In the genomic region with DNA sequence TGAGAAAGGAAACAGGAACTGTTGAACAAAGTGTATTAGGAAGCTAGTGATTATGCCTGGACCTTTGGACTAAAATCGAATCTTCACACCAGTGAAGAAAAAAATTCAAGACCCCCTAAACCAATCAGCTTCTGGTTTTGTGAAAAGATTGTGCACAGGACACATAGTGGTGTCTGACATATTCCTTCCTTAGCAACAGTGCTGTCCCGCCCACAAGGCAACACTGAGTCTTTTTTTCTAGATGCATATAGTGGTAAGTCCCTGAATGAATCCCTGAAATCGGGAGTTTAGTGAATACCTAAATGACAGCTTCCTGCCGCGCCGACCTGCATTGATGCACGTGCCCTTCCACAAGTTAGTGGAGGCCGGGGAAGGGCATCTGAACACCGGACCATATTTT, we compare ENCODE assay signal across 17 mouse cellular contexts.
DNase-seq lines count a peak whose midpoint lies in the region; ATAC-seq and TF ChIP-seq lines count a peak whose summit lies in the region.
"Had no signal": no experiment of that assay in that cellular context is flagged by ENCODE, and none has a peak within 500 bp of the region (broad histone marks: within the 10 kb centered on the region; RNA-seq: fewer than 3 reads in every experiment).

No protein-coding gene starts in this region.

- no peak overlapping the region for H3K27ac ChIP-seq in layer of hippocampus, adult 2 months
- no peak overlapping the region for H3K27ac ChIP-seq in hindbrain, embryonic 16.5 days (ENCODE audit: low read depth, low read length)
- H3K27ac ChIP-seq: embryonic facial prominence, embryonic 12.5 days; forebrain, embryonic 15.5 days; kidney, embryonic 15.5 days had no signal

- no peaks in the 10 kb centered on the region for H3K4me1 ChIP-seq in hindbrain, embryonic 16.5 days (ENCODE audit: control insufficient read depth, insufficient read depth, low read depth, low read length)
- H3K4me1 ChIP-seq: embryonic facial prominence, embryonic 12.5 days; forebrain, embryonic 15.5 days; kidney, embryonic 15.5 days had no signal

- 69% methylated on average over 9 of the region's 9 CpGs for WGBS in hindbrain, embryonic 16.5 days

- no peak for DNase-seq in frontal cortex, postnatal 14 days (ENCODE audit: low spot score in 2 of 2)
- DNase-seq in layer of hippocampus, adult 2 months (ENCODE audit: low spot score in 2 of 2) = no peak
- DNase-seq in layer of hippocampus, postnatal 10 days (ENCODE audit: low spot score in 2 of 2) = no peak
- peak; percentile 10 for DNase-seq in R1 (ENCODE audit: low read depth, low spot score)
- DNase-seq: adrenal gland, postnatal 36 days; cerebellum, adult 11 months; cerebellum, adult 9-11 months; kidney, postnatal 36 days; lung, postnatal 10 days had no signal

- ATAC-seq in frontal cortex, adult (ENCODE audit: low TSS enrichment) = peak; percentile 70
- peak; percentile 50; the same call in 1 of the 2 replicates for ATAC-seq in hindbrain, embryonic 16.5 days
- no peak for ATAC-seq in megakaryocyte, adult 5-6 weeks (ENCODE audit: poor library complexity, severe bottlenecking)
- ATAC-seq: forebrain, embryonic 15.5 days; intestine, postnatal 0 days had no signal

- no peak for TF ChIP-seq CTCF in layer of hippocampus, adult 2 months (conservative IDR thresholded peaks at IDR 0.05)

- H3K4me3 ChIP-seq in layer of hippocampus, adult 2 months = peak overlapping the region; percentile 30
- peak overlapping the region; percentile 6; the same call in 1 of the 2 replicates for H3K4me3 ChIP-seq in hindbrain, embryonic 16.5 days (ENCODE audit: low read length)
- H3K4me3 ChIP-seq: embryonic facial prominence, embryonic 12.5 days; forebrain, embryonic 15.5 days; kidney, embryonic 15.5 days had no signal

- no peaks in the 10 kb centered on the region for H3K36me3 ChIP-seq in hindbrain, embryonic 16.5 days (ENCODE audit: control insufficient read depth, insufficient read depth, low read length)
- H3K36me3 ChIP-seq: embryonic facial prominence, embryonic 12.5 days; forebrain, embryonic 15.5 days; kidney, embryonic 15.5 days had no signal

- peak overlapping the region; percentile 43 for H3K4me2 ChIP-seq in hindbrain, embryonic 16.5 days (ENCODE audit: low read length)
- H3K4me2 ChIP-seq: embryonic facial prominence, embryonic 12.5 days; forebrain, embryonic 15.5 days; kidney, embryonic 15.5 days; midbrain, embryonic 11.5 days had no signal

- no peaks in the 10 kb centered on the region for H3K9me3 ChIP-seq in hindbrain, embryonic 16.5 days (ENCODE audit: control insufficient read depth, low read length)
- H3K9me3 ChIP-seq: embryonic facial prominence, embryonic 12.5 days; forebrain, embryonic 15.5 days; kidney, embryonic 15.5 days had no signal

- no peak overlapping the region for H3K9ac ChIP-seq in hindbrain, embryonic 16.5 days (ENCODE audit: low read depth, low read length)
- H3K9ac ChIP-seq: embryonic facial prominence, embryonic 12.5 days; forebrain, embryonic 15.5 days; kidney, embryonic 15.5 days had no signal

- no peaks in the 10 kb centered on the region for H3K27me3 ChIP-seq in hindbrain, embryonic 16.5 days (replicated peaks; ENCODE audit: control insufficient read depth, insufficient read depth, low read length)
- H3K27me3 ChIP-seq: embryonic facial prominence, embryonic 12.5 days; forebrain, embryonic 15.5 days; kidney, embryonic 15.5 days had no signal
